Mouse (Mus musculus): ENCODE results near the gene Rtn1.

- TF ChIP-seq CTCF (IDR thresholded peaks at IDR 0.05; ENCODE audit: low read depth): peak; percentile 57
- no peak for TF ChIP-seq EP300 (IDR thresholded peaks at IDR 0.05; ENCODE audit: low read depth)
These were observed 8.9 kb upstream of the Rtn1 start for GRCm38 (mm10) chr12:72417762-72418161.
